Mouse (Mus musculus) myocyte (in vitro differentiated cells): ENCODE results near the gene Timp2.
"Not testable (repeated sequence)": the region's sequence is repeated elsewhere in the genome, so short reads cannot be mapped to it uniquely, and the experiment has no call there.

Experiments
- CEBPB ChIP-seq: IDR thresholded peaks from 2 replicates; pipeline ENCODE4 v1.6.1; 2011; ENCODE audit warnings: mild to moderate bottlenecking, moderate library complexity; ENCODE audit not compliant: poor library complexity, insufficient read depth, severe bottlenecking
- E2F4 ChIP-seq: IDR thresholded peaks from one replicate; pipeline ENCODE4 v1.6.1; 2011; ENCODE audit warnings: mild to moderate bottlenecking, control low read depth, moderate library complexity; ENCODE audit not compliant: insufficient read depth
- MAX ChIP-seq: IDR thresholded peaks from one replicate; pipeline ENCODE4 v1.6.1; 2011; ENCODE audit warnings: low read depth, mild to moderate bottlenecking, control low read depth
- MYOG ChIP-seq, 3 experiments: IDR thresholded peaks; one replicate each; pipeline ENCODE4 v1.6.1; 2011; ENCODE audit warnings: control low read depth in 2 of 3, low read depth in 2 of 3, mild to moderate bottlenecking in 2 of 3; ENCODE audit not compliant: insufficient read length in 2 of 3, control insufficient read depth in 1 of 3, insufficient read depth in 1 of 3
- POLR2A ChIP-seq: IDR thresholded peaks from one replicate; pipeline ENCODE4 v1.6.1; 2011; ENCODE audit warnings: low read depth, mild to moderate bottlenecking, control low read depth, moderate library complexity; ENCODE audit not compliant: insufficient read length
- POLR2AphosphoS2 ChIP-seq: IDR thresholded peaks from one replicate; pipeline ENCODE4 v1.6.1; 2011; ENCODE audit warnings: low read depth, control low read depth; ENCODE audit not compliant: insufficient read length
- REST ChIP-seq: IDR thresholded peaks from one replicate; pipeline ENCODE4 v1.6.1; 2011; ENCODE audit warnings: mild to moderate bottlenecking, control low read depth, moderate library complexity; ENCODE audit not compliant: insufficient read depth, insufficient read length

- not testable (repeated sequence) for TF ChIP-seq POLR2A; REST; CEBPB; MAX; POLR2AphosphoS2; MYOG (IDR thresholded peaks at IDR 0.05; ENCODE audit: control insufficient read depth in 1 of 3, insufficient read depth in 1 of 3, insufficient read length in 2 of 3, low read depth in 2 of 3); E2F4
Measured at GRCm38 (mm10) chr11:118303959-118304358, 51.6 kb downstream of the Timp2 start.
